Mouse (Mus musculus) brain, embryonic 14.5 days (tissue): ENCODE data around the gene Hmcn1.

ENCODE experiments used
- CTCF ChIP-seq: fragments of 200-500 bp; IDR thresholded peaks from 2 replicates; pipeline ENCODE4 v1.5.1; 2012; ENCODE audit warnings: inconsistent platforms, mild to moderate bottlenecking, moderate library complexity, borderline replicate concordance; ENCODE audit not compliant: insufficient read depth, insufficient read length; ENCODE audit errors: extremely low read depth
- POLR2A ChIP-seq: fragments of 200-500 bp; IDR thresholded peaks from 2 replicates; pipeline ENCODE4 v1.6.1; 2012; ENCODE audit warnings: mild to moderate bottlenecking, inconsistent platforms, borderline replicate concordance; ENCODE audit not compliant: poor library complexity, insufficient read depth, insufficient read length, severe bottlenecking; ENCODE audit errors: extremely low read depth

DNA sequence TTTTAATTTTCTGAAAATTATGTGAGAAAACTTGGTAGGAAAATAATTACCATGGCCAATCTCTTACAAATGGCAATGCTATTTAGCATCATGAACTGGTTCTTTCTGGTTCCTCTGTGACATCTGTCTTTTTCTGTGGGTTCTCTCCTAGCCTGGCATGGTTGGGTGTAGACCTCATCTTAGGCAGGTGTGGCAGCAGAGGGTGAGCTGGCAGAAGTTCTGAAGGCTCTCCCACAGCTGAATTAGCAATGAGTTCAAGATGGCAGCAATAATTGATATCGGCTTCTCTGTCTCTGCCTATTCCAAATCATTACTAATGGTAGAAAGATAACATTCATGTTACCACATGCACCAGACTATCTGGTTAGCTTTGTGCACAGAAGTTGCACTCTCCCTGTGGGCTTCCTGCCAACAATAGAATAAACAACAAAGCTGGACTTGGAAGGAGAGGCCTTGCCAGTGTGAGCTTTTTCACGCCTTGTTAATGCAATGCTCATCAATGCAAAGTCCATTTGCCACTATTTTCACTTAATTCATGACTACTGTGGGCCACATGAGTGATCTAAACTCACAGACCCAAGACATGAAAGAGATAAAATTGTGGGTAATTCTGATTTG, 26.1 kb upstream of the Hmcn1 start:
- no peak for TF ChIP-seq POLR2A
- no peak for TF ChIP-seq CTCF
